Mouse (Mus musculus) monocyte, adult 2 months (primary cell): ENCODE data around the gene Rtn3.
"Not testable (repeated sequence)": the region's sequence is repeated elsewhere in the genome, so short reads cannot be mapped to it uniquely, and the experiment has no call there.

Source experiments
- DNase-seq, 2 experiments: peaks; one replicate each; pipeline ENCODE4 v3.0.0; 2022; ENCODE audit warnings: low spot score in 2 of 2, low read depth in 1 of 2

The Rtn3 gene

DNA sequence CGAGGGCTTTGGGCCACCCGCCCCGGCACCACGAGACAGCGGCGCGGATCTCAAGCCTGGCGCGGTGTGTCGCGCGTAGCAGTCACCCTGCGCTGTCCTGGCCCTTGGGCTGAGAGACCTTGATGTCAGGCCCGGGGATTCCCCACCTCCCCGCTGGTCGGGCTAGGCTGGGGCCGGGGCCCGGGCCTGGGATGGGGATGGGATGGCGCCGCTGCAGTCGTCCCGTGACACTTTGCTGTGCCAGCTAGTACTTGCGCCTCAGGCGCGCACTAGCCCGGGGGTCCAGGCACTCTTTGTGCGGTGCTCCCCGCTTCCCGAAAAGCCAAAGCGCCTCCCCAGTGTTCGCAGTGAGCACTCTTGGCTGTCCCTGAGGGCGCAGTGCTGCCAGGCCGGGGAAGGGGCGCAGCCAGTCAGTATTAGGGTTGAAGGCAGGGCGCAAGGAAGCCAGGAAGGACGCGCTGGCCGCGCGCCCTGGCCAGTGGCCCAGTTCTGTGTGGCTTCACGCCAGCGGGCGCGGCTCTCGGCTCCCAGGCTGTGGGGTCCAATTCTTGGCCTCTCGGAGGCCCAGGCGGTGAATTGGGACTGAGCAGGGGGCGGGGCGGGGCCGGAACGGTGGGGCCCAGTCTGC is 59.9 kb downstream of the Rtn3 start:
- no peak for DNase-seq

DNA sequence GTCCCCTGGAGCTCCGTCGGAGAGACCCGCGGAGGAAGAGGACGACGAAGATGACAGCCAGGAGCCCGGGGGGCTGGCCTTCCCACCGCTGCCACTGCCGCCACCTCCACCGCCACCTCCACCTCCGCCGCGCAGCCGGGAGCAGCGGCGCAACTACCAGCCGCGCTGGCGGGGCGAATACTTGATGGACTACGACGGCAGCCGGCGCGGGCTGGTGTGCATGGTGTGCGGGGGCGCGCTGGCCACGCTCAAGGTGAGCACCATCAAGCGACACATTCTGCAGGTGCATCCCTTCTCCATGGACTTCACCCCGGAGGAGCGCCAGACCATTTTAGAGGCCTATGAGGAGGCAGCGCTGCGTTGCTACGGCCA is 60.4 kb downstream of the Rtn3 start:
- DNase-seq: no peak

DNA sequence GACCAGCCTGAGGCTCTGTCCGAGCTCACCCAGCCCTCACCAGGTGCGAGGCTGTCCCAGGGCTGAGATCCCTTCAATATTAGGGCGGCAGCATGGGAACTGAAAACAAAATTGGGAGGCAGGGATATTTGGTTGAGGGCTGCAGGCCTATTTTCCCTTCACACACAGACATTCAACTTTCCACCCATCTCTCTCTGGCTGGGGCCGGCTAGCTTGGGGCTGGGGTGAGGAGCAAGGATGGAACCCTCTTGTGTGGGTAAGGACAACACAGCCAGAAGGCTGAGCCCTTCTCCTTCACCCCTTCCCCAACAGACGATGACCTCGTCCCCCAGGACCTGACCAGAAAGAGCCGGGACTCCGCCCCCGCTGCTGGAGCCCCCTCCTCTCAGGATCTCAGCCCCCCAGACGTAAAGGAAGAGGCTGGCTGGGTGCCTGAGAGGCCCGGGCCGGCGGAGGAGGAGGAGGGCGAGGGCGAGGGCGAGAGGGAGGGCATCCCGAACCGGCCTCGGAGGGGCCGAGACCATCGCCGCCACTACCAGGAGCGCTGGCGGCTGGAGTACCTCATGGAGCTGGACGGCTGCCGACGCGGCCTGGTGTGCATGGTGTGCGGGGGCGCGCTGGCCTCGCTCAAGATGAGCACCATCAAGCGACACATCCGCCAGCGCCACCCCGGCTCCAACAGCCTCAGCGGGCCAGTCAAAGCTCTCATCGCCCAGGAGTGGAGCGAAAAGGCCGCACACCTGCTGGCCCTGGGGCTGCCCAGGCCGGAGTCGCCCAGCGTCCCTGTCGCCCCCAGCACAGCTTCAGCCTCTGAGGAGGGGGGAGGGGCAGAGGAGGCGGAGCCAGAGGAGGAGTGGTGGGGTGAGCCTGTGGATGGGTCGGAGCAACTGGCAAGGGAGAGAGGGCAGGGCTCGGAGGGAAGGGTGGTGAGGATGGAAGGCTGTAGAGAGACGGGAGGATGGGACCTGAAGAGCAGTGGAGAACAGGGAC is 61.2 kb downstream of the Rtn3 start:
- no peak for DNase-seq

DNA sequence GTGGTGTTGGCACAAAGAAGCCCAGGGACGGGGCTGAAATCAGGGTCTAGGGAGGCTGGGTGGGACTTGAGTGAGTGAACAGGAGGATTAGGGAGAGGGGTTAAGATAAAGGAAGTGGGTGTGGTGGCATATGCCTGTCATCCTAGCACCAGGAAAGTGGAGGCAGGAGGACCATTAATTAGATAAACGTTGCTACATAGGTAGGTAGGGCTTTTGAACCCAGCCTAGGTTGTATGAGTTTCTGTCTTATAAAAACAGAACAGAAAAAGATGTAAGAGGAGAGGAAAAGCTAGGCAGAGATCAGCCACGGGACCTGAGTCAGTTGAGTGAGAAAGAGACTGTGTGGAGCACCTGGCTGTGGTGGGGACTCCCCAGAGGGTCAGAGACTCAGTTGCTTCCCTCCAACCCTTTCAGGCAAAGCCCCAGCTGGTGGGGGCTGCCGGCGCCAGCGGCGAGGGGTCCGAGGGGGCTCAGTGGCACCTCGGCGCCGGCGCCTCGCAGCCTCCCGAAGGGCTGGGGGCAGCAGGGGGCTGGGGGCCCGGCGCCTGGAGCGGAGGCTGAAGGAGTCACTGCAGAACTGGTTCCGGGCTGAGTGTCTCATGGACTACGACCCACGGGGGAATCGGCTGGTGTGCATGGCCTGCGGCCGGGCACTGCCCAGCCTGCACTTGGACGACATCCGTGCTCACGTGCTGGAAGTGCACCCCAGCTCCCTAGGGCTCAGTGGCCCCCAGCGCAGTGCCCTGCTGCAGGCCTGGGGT is 62.1 kb downstream of the Rtn3 start:
- DNase-seq: no peak

DNA sequence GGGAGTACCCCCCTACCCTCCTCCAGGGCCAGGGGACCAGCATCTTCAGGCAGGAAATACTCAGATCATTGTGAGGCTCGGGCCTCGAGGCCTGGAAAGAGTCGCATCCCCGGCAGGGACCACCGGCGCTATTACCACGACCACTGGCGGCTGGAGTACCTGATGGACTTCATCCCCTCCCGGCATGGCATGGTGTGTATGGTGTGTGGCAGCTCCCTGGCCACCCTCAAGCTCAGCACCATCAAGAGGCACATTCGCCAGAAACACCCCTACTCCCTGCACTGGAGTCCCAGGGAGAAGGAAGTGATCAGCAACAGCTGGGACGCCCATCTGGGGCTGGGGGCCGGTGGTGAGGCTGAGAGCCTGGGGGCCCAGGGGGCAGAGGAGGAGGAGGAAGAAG is 63.0 kb downstream of the Rtn3 start:
- DNase-seq: no peak

DNA sequence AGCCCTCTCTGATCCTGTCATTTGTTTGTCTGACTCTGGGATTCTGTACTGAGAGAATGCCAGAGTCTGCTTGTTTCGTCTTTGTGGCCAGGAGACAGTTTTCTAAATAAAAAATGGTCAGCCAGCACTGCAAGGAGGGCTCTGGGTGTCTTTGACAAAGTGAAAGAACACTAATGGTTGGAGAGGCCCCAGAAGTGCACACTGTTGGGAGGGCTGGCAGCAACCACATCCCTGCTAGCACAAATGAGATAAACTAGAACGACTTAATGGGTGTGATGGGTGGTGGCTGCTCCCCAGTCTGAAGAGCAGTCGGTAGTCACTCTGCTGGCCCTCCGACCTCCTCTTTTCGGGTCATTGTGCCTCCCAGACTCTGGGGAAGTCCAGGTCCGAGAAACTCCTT is 63.9 kb downstream of the Rtn3 start:
- no peak for DNase-seq

DNA sequence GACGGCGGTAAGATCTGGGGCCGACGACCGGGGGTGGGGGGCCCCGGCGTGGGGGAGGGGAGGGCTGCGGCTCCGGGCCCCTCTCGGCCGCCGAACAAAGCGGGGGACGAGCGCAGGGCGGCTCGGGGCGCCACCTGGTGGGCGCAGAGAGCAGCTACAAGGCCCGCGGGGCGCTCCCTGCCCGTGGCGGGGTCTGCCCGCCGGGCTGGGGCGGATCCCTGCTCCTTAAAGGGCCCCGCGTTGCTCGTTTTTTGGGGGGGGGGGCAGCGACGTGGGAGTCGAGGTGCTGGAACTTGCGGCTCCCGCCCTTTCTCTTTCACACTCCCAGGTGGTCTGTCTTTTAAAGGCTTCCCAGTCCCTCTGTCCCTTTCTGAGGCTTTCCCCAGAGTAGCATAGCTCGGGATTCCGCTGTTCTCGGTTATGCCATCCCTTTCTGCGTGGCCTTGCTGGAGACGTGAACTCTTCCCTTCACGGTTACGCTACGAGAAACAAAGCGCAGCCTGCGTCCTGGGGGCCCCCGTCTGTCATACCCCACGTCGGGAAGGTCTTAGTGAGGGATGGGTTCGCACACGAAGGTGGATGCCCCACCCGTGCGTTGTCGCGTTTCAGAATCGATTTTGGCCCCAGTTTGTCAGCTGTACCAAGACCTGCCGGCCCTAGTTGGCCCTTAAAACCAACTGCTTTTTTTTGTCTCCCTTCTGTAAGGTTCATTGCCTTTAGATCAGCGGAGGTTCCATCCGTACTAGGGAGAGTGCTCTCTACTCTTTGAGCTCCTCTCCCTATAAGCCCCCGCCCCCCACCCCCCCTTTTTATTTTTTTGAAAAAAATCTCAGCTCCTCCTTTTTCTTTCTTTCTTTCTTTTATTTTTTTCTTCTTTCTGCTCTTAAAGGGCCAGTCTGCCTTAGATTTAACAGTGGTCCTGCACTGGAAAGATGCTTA is 64.9 kb downstream of the Rtn3 start:
- DNase-seq: peak in 1 of 2 experiments; percentile 40

DNA sequence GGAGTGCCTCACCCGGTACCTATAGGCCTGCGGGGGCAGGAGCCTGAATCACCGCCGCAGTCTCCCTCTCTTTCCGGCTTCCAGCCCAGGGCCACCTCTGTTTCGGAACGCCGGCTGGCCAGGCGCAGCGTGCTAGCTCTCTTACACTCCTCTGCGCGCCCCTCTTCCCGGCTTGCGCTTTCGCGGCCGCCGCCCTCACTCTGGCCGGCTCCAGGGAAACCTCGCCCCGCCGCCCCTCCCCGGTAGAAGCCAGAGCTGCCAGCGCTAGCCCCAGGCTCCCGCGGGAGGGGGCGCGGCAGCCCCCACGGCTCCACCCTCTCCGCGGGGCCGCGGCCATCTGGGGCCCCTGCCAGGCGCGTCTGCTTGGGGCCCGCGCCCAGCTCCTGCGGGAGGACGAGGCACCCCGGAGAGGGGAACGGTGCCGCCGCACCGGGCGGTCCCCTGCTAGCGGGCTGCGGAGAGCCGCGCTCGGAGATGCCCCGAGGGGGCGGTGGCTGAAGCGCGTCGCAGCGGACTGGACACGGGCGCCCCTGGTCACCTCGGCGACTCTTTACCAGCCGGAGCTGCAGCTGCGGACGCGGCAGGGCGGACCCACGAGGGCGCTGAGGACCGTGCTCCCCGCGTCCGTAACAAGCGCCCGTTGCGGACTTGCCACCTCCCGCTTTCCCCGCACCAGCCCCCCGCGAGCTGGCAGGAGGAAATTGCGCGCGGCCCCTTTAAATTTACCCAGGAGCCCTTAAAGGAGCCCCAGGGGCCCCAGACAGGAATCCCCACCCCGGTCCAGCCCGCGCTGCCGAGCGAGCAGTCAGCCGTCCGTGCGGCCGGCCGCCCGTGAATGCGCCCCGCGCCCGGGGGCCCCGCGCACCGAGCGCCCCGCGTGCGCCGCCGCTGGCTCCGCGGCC is 66.0 kb downstream of the Rtn3 start, which contains the start of gene 2700081O15Rik:
Gene 2700081O15Rik, plus strand, starts transcription at position 792 of the 902 bp plus-strand sequence.
- DNase-seq: no peak

DNA sequence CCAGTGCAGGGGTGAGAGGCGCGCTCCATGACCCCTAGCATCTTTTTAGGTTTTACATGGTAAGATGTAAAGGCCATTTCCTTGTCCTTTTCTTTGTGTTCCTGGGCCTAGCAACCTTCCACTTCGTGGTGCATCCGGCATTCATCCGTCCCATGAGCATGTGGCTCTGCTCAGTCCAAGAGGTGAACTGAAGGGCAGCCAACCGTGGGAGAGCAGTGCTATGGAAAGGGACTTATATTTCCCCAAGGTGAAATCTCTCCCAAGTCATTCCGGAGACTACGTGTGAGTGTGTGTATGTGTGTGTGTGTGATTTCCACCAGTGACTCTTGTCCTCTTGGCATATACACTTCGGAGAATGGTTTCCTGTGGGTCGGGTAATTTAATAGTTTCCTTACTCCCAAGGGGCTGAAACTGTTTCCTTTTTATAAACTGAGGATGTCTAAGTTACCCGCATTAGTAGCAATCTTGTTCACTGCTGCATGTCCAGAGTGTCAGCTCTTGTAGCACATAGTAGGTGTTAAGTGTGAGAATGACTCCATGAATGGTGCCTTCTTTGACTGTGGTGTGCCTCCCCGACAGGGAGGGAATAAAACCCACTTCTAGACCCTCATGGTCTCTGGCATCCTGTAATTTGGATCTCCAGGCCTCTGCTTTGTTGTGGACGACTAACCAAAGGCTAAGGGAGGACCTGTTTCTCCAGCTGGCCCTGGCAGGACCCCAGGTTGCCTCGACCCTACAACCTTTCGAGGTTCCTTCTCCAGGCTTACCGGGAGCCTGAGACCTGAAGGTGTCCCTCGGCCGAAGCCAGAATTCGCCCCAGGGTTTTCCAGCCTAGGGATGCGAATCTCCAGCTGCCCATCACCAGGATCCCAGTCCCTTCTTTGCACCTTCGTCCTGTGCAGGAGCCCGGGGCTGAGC is 66.9 kb downstream of the Rtn3 start:
- no peak for DNase-seq

DNA sequence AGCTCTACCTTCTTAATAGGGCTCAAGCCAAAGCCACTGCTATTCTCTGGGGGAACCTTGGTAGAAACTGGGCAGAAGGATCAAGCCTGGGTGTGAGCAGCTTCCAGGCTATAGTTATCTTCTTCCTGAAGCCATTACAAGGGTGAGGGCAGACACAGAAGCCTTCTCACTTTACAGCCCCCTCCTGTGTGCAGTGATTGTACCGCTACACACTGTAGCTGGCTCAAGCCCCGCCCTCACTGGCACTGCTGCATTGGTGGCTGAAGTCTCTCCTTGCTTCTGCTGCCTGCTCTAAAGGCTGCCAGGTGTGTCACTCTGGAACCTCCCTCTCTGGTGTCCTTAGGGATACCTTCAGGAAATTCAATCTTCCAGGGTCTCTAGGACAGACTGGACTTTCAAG is 70.7 kb downstream of the Rtn3 start:
- no peak for DNase-seq

DNA sequence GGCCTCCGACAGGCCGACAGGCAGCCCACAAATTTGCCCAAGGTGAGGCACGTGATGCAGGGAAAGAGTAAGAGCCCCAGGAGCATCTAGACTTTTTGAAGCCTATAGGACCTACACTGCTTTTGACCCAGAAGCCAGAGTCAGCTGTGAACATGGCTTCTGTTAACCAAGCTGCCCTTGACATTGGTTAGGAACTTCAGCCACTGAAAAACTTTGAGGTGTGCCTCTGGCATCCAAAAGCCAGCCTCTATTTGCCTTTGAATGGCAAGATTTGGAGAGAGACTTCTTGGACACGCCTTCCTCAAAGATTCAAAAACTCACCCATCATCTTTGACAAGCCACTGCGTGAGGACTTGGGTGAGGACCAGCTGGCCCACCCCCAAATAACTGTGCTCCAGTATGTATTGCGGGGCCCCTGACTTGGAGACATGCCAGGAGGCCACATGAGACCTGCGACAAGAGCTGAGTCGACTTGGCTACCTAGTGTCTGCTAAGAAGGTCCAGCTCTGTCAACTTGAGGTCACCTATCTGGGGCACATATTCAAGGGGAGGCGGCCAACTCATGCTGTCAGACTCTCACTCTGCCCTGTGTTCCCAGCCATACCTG is 78.4 kb downstream of the Rtn3 start:
- DNase-seq: no peak

DNA sequence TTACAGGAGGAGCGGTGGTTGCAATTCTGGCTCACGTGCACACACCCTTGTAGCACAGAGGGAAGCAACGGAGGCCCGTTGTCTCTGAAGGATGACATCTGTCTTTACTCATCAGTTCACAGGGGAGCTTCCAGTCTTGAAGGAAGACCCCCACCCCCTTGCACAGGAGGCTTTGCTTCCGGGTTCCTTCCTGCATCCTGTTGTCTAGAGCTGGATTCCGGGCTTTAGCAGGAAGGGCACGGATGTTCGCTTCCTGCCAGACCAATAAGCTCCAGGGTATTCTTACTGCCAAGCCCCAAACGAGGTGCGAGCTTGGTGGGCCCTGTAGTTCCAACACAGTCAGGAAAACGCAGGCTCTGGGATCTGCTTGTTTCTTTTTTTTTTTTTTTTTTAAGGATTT is 82.4 kb downstream of the Rtn3 start:
- DNase-seq: no peak

DNA sequence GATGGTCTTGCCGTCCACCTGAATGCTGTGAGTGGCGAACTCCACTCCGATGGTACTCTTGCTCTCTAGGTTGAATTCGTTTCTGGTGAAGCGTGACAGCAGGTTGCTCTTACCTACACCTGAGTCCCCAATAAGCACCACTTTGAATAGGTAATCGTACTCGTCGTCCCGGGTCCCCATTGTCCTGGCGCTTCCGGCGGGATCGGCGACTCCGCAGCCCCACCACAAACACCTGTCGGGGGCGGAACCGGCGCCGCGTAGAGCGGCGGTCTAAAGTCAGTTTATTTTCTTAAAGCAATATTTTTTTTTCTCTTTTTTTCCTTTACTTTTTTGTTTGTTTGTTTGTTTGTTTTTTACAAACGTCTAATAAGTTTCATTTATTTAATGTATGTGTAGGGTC is 84.2 kb downstream of the Rtn3 start:
- DNase-seq: not testable (repeated sequence)

DNA sequence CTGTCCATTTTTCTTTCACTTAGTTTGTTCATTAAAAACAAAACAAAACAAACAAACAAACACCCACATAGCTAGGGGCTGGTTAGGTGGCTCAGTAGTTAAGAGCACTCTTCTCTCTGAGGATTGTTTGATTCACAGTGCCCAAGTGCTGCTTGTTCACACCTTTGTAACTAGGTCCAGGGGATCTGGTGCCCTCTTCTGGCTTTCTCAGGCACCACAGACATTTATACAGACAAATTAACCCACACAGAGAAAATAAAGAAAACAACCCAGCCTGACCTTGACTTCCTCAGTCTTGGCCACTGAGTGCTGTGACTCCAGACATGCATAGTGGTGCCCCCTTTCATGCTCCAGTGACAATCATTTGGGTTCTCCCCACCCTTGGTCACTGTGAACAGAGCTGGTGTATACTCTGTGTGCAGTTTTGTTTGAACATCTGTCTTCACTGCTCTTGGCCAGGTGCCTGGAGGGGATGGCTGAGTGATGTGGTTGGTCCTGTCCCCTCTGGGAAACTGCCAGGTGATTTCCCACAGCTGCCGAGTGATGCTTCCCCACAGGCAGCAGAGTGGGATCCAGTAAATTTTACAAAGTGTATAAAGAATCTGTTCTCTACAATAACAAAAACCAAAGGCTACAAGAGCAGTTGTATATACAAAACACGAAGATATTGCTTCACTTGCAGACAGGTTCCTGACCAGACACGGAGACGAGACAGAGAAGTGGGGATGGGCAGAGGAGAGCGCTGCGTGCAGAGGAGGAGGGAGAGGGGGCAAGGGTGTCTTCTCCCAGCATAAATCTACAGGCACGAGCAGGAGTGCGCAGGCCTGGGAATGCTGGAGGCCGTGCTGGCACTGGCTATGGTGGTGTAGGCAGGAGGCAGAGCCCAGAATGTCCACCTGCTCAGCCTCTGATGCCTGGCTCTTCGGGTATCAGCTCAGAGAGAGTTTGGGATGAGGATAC is 85.9 kb downstream of the Rtn3 start:
- not testable (repeated sequence) for DNase-seq

DNA sequence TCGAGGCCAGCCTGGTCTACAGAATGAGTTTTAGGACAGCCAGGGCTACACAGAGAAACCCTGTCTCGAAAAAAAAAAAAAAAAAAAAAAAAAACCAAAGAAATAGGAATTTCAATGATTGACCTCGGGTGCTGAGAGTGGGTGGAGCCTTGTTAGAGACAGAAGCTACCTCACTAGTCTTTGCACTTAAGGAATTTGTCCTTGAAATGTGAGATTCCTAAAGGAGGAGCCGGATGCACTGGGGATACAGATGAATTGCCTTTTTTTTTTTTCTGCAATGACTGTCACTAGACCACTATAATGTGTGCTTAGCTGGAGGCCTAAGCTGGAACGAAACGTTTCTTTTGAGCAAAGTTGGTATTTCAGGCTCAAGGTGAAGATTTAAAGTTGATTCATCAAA is 94.6 kb downstream of the Rtn3 start:
- no peak for DNase-seq

DNA sequence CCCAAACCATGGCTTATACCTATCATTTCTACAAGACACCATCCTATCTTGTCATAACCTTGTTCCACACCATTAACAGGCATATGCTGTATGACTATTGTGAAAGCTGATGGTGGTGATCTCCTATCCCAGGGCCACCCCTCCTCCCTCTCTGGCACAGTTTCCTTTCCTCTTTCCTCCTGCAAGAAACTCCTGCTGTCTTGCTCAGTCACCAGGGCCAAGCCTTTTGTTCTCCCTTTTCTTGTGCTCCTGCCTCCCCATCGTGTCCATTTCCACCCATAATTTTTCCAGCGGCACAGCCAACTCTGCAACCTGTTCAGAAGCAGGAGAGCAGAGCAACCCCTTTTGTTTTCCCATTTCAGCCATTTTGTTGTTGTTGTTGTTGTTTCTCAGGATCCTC is 97.0 kb downstream of the Rtn3 start:
- DNase-seq: no peak
